Mouse (Mus musculus): ENCODE results near the gene Kctd11. TPM values are rescaled to one million over a fixed set of nuclear protein-coding genes. Genes with fewer than 3 reads are reported as not detected.

Gene Kctd11
- total RNA-seq (2023) = 1 to 10 TPM; 8.6 to 9.0 TPM

DNA sequence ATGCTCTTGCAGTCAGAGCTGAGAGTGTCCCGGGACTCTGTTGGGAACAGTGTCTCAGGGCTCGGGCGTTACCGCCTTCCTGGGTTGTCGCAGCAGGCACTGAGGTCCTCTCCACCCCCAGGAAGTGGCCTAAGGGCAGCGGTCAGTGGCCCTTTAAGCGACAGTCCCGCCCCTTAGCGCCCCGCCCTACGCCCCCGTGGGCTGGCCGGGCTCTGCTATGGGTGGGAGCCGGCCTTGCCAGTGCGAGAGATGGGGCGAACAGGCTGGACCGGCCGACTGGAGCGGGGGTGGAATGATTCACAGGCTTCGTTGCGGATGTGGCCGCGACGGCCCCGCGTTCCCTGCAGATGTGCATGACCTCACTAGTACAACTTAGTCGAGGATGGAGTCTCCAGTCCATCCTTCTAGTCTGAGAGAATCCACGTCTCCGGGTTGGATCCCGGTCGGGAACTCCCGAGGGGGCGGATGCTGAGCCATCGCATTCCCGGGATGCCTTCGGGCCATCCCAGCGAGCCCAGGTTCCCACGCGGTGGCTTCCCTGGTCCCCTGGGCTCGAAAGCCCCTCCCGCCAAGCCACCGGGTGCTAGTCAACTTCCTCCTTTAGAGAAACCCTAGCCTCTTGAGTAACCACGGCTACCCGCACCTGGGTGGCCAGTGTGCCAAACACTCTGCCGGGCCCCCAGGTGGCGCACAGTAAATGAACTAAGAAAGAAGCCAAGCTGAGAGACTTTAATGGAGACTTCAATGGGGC lies at the start of gene Kctd11:
Kctd11 (minus strand) TSS at position 554 of the 751 bp plus-strand sequence.

DNA sequence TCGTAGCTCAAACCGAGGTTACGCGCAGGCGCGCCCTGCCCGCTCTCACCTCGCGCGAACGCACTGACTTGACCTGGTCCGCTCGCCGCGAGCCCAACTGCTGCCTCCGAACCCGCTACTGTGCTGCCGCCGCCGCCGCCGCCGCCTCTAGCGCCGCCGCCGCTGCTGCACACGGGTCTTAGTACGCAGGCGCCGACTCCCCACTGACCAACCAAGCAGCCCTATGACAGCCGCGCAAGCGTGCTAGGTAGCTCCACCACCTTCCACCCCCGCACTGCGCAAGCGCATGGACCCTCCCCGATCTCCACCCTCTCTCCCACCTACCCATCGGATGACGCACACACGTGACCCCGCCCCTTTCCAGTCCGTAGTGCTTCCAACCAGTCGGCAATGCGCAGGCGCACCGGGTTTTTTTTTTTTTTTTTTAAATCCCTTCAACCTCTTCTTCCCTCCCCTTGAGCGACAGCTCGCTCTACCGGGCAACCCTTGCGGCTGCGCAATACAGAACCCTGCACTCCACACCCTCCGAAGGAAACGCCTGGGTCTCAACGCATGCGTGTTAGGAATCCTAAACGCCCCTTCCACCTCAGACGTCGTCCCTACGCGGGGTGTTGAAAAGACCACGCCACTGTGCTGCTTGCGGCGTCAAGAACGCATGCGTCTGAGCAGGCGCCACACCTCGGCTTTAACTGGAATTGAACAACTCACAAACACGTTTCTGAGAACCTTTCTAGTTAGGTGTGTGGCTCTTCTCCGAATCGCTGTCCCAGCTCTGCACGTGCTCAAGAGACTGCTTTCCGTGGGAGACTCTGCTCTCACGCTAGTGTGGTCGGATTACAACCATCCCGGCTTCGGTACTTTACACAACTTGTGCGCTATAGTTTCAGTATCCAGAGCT lies 40.2 kb upstream of the Kctd11 start, which contains the start of gene Eif5a:
Eif5a (minus strand) TSS at position 845 of the 898 bp plus-strand sequence.

DNA sequence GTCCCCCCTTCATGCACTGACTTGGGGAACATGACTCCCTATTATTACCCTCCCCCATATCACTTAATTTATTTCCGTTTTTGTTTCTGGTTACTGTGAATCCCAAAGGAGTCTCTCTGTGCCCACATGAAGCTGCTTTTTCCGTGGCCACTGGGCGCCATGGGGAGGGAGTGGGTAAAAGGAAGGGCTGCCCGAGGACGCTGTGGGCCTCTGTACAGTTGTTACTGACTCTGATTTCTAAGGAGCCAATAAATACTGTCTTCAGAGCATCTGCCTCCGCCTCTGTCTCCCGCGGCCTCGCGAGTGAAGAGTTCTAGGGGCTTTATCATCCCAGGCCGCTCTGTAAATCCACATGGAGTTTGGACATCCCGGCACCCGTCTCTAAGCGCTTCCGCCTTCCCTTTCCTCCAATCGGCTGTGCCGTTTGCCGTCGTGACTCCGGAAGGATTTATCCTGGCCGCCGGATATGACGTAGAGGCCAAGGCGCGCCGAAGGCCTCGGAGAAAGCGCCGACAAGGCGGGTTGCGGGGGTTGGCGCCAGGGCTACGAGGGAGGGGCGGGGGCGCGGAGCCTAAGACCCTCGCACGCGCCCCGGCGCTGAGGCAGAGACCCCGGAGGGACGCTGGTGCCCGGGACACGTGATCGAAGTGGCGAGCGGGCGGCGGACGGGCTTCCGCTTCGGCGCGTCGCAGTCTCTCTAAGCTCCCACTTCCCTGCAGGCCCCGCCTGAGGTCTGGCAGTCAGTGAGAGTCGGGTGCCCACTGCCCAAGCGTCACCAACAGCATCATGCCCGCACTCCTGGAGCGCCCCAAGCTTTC lies 32.6 kb upstream of the Kctd11 start, which contains the start of gene Gps2:
Gps2 (plus strand) TSS at position 335 of the 818 bp plus-strand sequence.

DNA sequence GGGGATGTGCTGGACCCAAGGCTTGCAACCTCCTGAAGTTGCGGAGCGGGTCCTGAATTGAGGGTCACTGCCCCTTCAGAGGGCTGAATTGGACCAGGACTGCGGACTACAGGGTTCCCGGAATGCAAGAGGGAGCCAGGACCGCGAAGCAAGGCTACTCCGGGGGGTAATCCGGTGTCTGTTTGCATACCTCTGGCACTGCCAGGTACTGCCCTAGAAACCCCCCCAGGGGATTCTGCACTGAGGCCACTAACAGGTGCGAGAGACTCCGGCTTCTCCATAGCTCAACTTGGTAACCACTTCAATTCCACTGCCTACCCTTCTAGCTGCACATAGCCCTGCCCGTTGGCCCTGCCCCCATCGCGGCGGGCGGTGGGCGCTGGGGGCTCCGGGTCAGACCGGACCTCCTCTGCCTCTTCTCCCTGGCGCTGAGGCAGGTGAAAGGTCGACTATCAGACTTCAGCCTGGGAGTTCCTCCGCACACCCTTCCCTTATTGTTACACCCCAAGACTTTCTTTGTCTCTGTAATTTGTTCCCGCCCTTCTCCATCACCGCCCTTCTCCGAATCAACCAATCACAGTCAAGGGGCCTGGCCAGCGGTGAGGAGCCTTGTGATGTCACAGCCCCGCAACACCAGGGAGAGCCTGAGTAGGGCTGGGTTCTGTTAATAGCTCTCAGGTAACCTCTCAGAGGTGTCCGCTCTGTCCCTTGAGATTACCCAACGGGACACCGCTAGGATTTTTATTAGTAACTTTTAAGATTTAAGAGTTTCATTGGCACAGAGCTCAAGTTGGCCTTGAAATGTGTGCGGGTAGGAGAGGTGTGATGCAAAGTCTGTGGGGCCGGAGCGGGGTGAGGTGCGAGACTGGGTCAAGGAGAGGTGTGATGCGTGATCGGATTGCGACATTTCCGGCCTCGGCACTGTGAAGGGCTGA lies 19.5 kb upstream of the Kctd11 start, which contains the start of the genes 2810408A11Rik and Neurl4:
2810408A11Rik (minus strand) TSS at position 517 of the 935 bp plus-strand sequence.
Neurl4 (plus strand) TSS at position 602 of the 935 bp plus-strand sequence.

DNA sequence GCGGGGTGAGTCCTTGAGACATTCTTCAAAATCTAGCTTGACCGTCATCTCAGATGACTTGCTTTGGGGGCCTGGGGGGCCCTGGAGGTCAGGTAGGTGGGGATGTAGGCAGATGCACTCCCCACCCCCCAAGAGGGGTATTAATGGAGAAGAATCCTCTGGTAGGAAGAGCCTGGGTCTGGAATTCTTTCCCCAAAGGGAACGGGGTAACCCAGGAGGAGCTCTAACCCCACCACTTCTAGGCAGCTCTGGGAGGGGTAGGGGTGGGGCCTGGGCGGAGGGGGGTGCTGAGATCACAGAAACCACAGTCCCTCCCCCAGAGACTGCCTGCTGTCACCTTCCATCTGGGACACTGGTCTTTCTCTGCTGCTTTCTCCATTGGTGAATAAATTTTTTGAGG lies 14.1 kb upstream of the Kctd11 start, which contains the start of gene Acap1:
Acap1 (minus strand) TSS at position 249 of the 400 bp plus-strand sequence.

DNA sequence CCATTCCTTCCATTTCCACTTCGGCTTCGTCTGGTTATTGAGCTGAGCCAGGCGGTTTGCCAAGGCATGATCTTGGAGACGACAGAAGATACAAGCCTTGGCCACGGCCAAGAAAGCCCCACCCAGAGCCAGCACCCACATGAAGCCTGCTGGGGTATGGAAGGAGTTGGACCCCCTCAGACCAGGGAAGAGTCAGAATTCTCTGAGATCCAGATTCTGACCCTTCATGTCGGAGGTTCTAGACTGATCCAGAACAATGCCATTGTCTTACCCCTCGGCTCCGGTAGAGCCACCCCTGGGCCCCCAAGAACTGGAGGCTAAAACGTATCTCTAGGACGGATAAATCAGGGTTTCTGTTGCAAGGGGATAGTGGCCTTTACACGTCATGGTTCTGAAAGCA lies 3.3 kb downstream of the Kctd11 start, which contains the start of gene Tmem95:
Tmem95 (minus strand) TSS at position 141 of the 400 bp plus-strand sequence.

DNA sequence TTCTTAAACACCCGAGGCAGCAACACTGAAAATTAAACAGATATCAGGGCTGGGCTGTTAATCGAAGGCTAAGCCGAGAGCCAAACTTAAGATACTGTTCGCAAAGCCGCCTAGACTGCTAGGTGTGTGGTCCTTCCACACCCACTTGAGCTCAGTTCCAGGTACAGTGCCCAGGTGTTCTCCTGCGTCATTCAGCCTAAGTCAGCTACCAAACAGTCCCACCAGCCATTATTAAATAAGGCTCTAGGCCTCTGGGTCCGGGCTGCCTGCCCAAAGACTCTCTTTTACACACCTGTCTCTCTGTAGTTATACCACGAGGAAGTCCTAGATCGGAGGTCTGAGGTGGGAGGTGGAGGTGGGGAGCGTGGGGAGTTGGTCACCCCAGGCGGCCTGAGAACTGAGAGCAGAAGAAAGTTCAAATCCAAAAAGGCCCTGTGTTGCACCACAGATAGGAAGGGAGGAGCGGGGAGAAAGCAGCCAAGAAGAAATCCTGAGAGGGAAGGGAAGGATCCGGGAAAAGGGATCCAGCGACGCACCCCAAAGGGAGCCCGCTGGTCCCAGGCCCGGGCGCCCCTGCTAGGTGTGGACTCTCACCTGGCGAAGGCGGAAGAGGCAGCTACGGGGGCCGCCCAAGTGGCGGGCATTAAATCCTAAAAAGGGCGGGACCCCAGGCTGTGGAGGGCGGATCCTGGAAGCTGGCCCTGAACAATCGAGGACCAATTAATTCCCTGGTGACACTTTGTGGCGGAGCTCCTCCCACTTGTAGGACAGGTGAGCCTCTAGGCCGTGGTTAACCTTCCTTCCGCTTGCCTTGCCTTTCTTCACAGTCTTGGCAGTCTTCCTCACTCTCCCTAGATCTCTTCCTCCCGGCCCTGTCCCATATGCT lies 22.9 kb downstream of the Kctd11 start, which contains the start of gene Tnk1:
Tnk1 (minus strand) TSS at position 618 of the 886 bp plus-strand sequence.

DNA sequence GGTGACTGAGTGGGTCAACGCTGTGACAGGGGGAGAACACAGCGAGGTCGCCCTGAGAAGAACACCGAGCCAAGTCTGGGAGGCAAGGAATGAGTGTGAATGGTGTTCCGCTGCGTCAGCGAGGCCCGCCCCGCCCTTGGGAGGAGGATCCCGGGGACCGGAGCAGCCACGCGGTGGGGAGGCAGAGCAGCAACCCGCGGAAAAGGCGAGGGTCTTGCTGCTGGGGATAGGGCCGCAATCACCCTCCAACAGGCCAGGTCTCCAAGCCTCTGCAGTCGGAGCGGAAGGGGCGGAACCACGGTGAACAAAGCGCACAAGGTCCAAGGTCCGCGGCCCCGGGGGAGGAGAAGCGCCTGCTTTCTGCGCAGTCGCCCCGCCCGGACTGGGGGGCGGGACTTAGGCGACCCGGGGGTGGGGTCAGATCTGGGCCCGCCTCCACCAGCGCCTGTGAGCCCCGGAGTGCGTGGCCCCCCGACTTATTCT lies 35.0 kb downstream of the Kctd11 start, which contains the start of gene Plscr3:
Plscr3 (plus strand) TSS at position 179 of the 483 bp plus-strand sequence.

DNA sequence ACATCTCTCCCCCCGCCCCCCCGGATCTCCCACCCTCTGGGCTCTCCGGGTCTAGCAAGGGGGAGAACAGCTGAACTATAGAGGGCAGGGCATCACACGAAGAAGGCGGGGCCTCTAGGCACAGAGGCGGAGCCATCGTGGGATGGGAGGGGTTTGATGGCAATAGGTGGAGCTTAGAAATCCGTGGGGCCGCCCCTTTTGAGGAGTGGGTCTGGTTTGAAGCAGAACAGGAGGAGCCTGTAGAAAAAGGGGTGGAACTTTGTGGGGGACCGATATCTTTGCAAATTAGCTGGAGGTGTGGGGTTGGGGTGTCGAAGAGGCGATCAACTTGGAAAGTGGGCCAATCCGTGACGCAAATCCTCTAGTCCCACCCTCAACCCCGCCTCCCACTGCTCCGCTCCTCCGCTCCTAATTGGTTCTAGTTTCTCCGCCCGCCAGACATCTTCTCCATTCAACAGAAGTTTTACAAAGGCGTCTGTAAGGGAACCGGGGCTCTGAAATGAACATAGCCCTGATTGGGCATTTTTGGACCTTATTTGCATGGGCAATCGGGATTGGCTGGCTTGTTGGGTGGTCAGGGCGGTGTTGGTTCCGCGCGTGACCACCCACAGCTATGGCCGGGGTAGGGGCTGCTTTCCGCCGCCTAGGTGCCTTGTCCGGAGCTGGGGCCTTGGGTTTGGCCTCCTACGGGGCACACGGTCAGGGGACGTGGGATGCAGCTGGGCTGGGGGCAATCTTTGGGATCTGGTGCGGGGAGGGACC lies 43.1 kb downstream of the Kctd11 start, which contains the start of gene Tmem256:
Tmem256 (plus strand) TSS at position 563 of the 762 bp plus-strand sequence.

DNA sequence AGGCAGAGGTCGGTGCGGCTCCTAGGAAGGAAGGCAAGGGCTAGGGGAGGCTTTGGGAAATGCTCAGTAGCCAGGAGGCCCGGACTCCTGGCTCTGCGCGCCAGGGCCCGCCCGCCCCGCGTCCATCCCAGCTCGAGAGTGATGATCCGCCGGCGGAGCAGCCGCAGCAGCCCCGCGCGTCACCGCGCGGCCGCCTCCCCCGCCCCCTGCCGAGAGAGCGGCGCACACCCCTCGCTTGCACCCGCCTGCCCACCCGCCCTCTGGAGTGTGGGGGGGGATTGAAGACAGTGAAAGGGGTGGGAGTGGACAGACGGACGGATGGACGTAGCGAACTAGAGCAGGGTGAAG lies 43.6 kb downstream of the Kctd11 start, which contains the start of gene Nlgn2:
Nlgn2 (minus strand) TSS at position 181 of the 348 bp plus-strand sequence.

Other genes starting within 250 kb of the Kctd11 start
- 10 to 100 TPM; 42.3 to 53.2 TPM for gene Fxr2, start 248.4 kb downstream of the Kctd11 start, total RNA-seq (2023)
- gene Sox15, start 226.1 kb downstream of the Kctd11 start, total RNA-seq (2023) = under 1 TPM in 1 of 2 experiments, not detected in 1; 0.55 TPM
- 10 to 100 TPM; 51.6 to 54.9 TPM for gene Mpdu1, start 218.8 kb downstream of the Kctd11 start, total RNA-seq (2023)
- 100 to 1,000 TPM; 138 to 157 TPM for gene Cd68, start 215.3 kb downstream of the Kctd11 start, total RNA-seq (2023)
- 100 to 1,000 TPM; 554 to 653 TPM for gene Eif4a1, start 209.0 kb downstream of the Kctd11 start, total RNA-seq (2023)
- gene Senp3, start 199.3 kb downstream of the Kctd11 start, total RNA-seq (2023) = 10 to 100 TPM; 64.7 to 65.2 TPM
- gene Tnfsf13, start 195.6 kb downstream of the Kctd11 start, total RNA-seq (2023) = 10 to 100 TPM; 15.8 to 16.0 TPM
- gene Tnfsf12, start 185.6 kb downstream of the Kctd11 start, total RNA-seq (2023) = 1 to 10 TPM; 7.9 to 8.7 TPM
- 1 to 10 TPM; 4.7 to 5.5 TPM for gene Tnfsfm13, start 185.3 kb downstream of the Kctd11 start, total RNA-seq (2023)
- gene Polr2a, start 122.8 kb downstream of the Kctd11 start, total RNA-seq (2023) = 10 to 100 TPM; 82.6 to 86.1 TPM
- not detected for gene Slc35g3, start 119.4 kb downstream of the Kctd11 start, total RNA-seq (2023)
- 1 to 10 TPM; 2.4 to 3.3 TPM for gene Zbtb4, start 115.5 kb downstream of the Kctd11 start, total RNA-seq (2023)
- 1 to 10 TPM in 1 of 2 experiments, under 1 TPM in 1; 0.79 to 1.9 TPM for gene Chrnb1, start 85.5 kb downstream of the Kctd11 start, total RNA-seq (2023)
- gene Fgf11, start 79.5 kb downstream of the Kctd11 start, total RNA-seq (2023) = under 1 TPM in 1 of 2 experiments, not detected in 1; 0.18 TPM
- not detected for gene Tmem102, start 75.8 kb downstream of the Kctd11 start, total RNA-seq (2023)
- gene Gm39566, start 66.1 kb downstream of the Kctd11 start, total RNA-seq (2023) = not detected
- not detected for gene Spem2, start 62.9 kb downstream of the Kctd11 start, total RNA-seq (2023)
- gene Spem1, start 59.2 kb downstream of the Kctd11 start, total RNA-seq (2023) = not detected
- 1 to 10 TPM; 1.3 to 2.1 TPM for gene Nlgn2, start 43.6 kb downstream of the Kctd11 start, total RNA-seq (2023)
- gene Tmem256, start 42.9 kb downstream of the Kctd11 start, total RNA-seq (2023) = 100 to 1,000 TPM in 1 of 2 experiments, 10 to 100 TPM in 1; 99.2 to 106 TPM
- gene Plscr3, start 35.0 kb downstream of the Kctd11 start, total RNA-seq (2023) = 10 to 100 TPM; 35.0 to 35.9 TPM
- not detected for gene Tnk1, start 22.7 kb downstream of the Kctd11 start, total RNA-seq (2023)
- 1 to 10 TPM in 1 of 2 experiments, under 1 TPM in 1; 0.88 to 1.2 TPM for gene Tmem95, start 3.4 kb downstream of the Kctd11 start, total RNA-seq (2023)
- gene Acap1, start 14.1 kb upstream of the Kctd11 start, total RNA-seq (2023) = 100 to 1,000 TPM; 260 to 263 TPM
- gene 2810408A11Rik, start 19.6 kb upstream of the Kctd11 start, total RNA-seq (2023) = 1 to 10 TPM; 3.0 to 3.2 TPM
- gene Neurl4, start 19.7 kb upstream of the Kctd11 start, total RNA-seq (2023) = 10 to 100 TPM; 20.9 to 27.6 TPM
- 10 to 100 TPM; 69.0 to 84.5 TPM for gene Gps2, start 32.5 kb upstream of the Kctd11 start, total RNA-seq (2023)
- gene Eif5a, start 40.6 kb upstream of the Kctd11 start, total RNA-seq (2023) = 100 to 1,000 TPM; 482 to 501 TPM
- gene Ybx2, start 54.4 kb upstream of the Kctd11 start, total RNA-seq (2023) = not detected
- 1 to 10 TPM in 1 of 2 experiments, under 1 TPM in 1; 0.97 to 1.3 TPM for gene Slc2a4, start 66.8 kb upstream of the Kctd11 start, total RNA-seq (2023)
- gene Cldn7, start 83.4 kb upstream of the Kctd11 start, total RNA-seq (2023) = not detected
- gene Ctdnep1, start 99.8 kb upstream of the Kctd11 start, total RNA-seq (2023) = 10 to 100 TPM; 75.0 to 80.3 TPM
- 10 to 100 TPM; 24.3 to 31.0 TPM for gene Elp5, start 101.1 kb upstream of the Kctd11 start, total RNA-seq (2023)
- 100 to 1,000 TPM; 475 to 527 TPM for gene Gabarap, start 109.7 kb upstream of the Kctd11 start, total RNA-seq (2023)
- gene Phf23, start 114.4 kb upstream of the Kctd11 start, total RNA-seq (2023) = 10 to 100 TPM; 41.2 to 53.6 TPM
- gene Dvl2, start 119.2 kb upstream of the Kctd11 start, total RNA-seq (2023) = 10 to 100 TPM; 15.0 to 18.2 TPM
- gene Acadvl, start 134.0 kb upstream of the Kctd11 start, total RNA-seq (2023) = 10 to 100 TPM; 39.3 to 50.0 TPM
- 1 to 10 TPM; 5.5 to 5.8 TPM for gene Dlg4, start 135.5 kb upstream of the Kctd11 start, total RNA-seq (2023)
- not detected for gene Asgr1, start 172.7 kb upstream of the Kctd11 start, total RNA-seq (2023)
- not detected for gene Asgr2, start 211.2 kb upstream of the Kctd11 start, total RNA-seq (2023)
- 10 to 100 TPM; 11.8 to 12.3 TPM for gene Mgl2, start 248.9 kb upstream of the Kctd11 start, total RNA-seq (2023)

All from neutrophil, adult 83 days (primary cell).